Mouse (Mus musculus) embryonic fibroblast, embryonic 13.5 days (primary cell): ENCODE measurements around the gene Ssrp1.

ENCODE experiments used
- CTCF ChIP-seq: IDR thresholded peaks from 2 replicates; pipeline ENCODE4 v1.5.1; 2011; ENCODE audit warnings: mild to moderate bottlenecking, control low read depth, low read length, moderate library complexity, borderline replicate concordance; ENCODE audit not compliant: insufficient read depth
- POLR2A ChIP-seq: IDR thresholded peaks from 2 replicates; pipeline ENCODE4 v1.6.1; 2011; ENCODE audit warnings: low read depth, mild to moderate bottlenecking, control low read depth, low read length, moderate library complexity

DNA sequence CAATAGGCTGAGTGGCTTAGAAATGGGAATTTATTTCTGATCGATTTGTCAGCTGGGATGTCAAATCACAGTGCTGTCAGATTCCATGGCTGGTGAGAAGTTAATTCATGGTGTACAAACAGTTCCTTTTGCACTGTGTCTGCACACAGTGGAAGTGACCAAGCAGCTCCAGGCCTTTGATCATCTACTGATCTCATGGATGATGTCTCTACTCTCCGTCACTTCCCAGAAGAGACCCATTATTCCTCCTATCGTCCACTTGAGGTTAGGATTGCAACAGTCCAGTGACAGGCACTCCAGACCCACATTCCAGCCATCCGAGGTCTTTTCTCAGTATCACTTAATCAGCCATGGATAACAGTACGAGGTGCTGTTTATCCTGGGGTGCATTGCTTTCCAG is 36.7 kb downstream of the Ssrp1 start:
- TF ChIP-seq CTCF (no peak), POLR2A (no peak)
